Mouse (Mus musculus): ENCODE results near the gene Stx6. TPM values are rescaled to one million over a fixed set of nuclear protein-coding genes. Genes with fewer than 3 reads are reported as not detected.
A peak's percentile ranks its signal among the peaks of the same experiment; 100 is the strongest.

Stx6 gene
- polyA plus RNA-seq, 1 experiment from 2014 or later = 124 TPM

DNA sequence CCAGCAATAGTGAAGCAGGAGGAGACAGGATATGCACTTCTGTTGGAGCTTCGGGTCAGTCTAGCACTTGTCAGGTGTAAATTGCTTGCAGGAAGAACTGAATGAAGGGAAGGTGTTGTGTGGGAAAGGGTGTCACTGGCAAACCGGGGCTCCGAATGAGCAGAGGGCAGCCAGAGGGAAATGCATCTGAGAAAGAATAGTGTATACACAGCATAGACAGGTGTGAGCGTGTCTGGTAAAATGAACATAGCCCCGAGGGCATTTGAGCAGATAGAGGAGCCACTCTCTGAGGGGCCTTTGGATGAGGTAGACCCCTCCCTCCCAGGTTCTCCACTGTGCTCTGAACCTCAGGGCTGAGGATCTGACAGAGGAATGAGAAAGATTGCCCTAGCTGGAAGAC, 89.5 kb downstream of the Stx6 start:
- Histone ChIP-seq H3K27ac (replicated peaks; ENCODE audit: low read depth, low read length) (no peak overlapping the region), H3K27me3 (ENCODE audit: control insufficient read depth, insufficient read depth, low read length) (peaks cover 17% of the 10 kb centered on the region; the same call in 1 of the 2 replicates), H3K4me2 (ENCODE audit: low read length) (no peak overlapping the region), H3K9ac (replicated peaks; ENCODE audit: low read length) (no peak overlapping the region), H3K9me3 (ENCODE audit: control insufficient read depth, low read length) (no peaks in the 10 kb centered on the region), H3K4me3 (replicated peaks; ENCODE audit: low read depth, low read length) (no peak overlapping the region), H3K36me3 (ENCODE audit: control insufficient read depth, insufficient read depth, low read length) (no peaks in the 10 kb centered on the region), H3K4me1 (ENCODE audit: control insufficient read depth, insufficient read depth, low read length) (peaks cover 6% of the 10 kb centered on the region; the same call in 1 of the 2 replicates)
- WGBS = 78% methylated on average over 5 of the region's 5 CpGs
- ATAC-seq (ENCODE audit: low FRiP score, low TSS enrichment) (no peak), DNase-seq (no peak)

DNA sequence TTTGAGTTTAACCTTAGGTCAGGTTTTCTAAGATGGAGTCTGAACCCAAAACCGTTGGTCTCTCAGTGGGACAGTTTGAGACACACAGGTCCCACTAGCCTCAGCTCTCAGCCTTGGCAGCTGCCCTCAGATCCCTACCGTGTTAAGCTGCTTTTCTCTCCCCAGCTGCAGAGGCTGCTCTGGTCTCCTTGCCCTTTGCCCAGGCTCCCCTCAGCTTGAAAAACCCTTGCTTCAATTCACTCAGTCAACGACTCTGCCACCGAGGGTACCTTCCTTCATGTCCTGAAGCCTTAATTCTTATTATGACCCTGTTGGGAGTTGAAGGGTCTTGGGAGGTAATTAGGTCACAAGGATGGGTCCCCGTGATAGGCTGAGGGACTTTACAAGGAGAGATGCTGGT, 91.4 kb downstream of the Stx6 start:
- peaks cover 7% of the 10 kb centered on the region; the same call in 1 of the 2 replicates for H3K27me3 ChIP-seq (ENCODE audit: control insufficient read depth, insufficient read depth, low read length)
- no peaks in the 10 kb centered on the region for H3K4me1 ChIP-seq (ENCODE audit: control insufficient read depth, insufficient read depth, low read length)
- H3K4me2 ChIP-seq (ENCODE audit: low read length) = no peak overlapping the region
- 34% methylated on average over 5 of the region's 5 CpGs for WGBS
- no peak overlapping the region for H3K4me3 ChIP-seq (replicated peaks; ENCODE audit: low read depth, low read length)
- ATAC-seq (ENCODE audit: low FRiP score, low TSS enrichment) = no peak
- no peak overlapping the region for H3K9ac ChIP-seq (replicated peaks; ENCODE audit: low read length)
- DNase-seq = no peak
- no peaks in the 10 kb centered on the region for H3K9me3 ChIP-seq (ENCODE audit: control insufficient read depth, low read length)
- H3K27ac ChIP-seq (replicated peaks; ENCODE audit: low read depth, low read length) = no peak overlapping the region
- no peaks in the 10 kb centered on the region for H3K36me3 ChIP-seq (ENCODE audit: control insufficient read depth, insufficient read depth, low read length)

- no peaks in the 10 kb centered on the region for H3K9me3 ChIP-seq (ENCODE audit: control insufficient read depth, low read length)
- no peak for DNase-seq
- H3K4me1 ChIP-seq (ENCODE audit: control insufficient read depth, insufficient read depth, low read length) = no peaks in the 10 kb centered on the region
- H3K9ac ChIP-seq (replicated peaks; ENCODE audit: low read length) = no peak overlapping the region
- no peak overlapping the region for H3K4me3 ChIP-seq (replicated peaks; ENCODE audit: low read depth, low read length)
- no peaks in the 10 kb centered on the region for H3K27me3 ChIP-seq (ENCODE audit: control insufficient read depth, insufficient read depth, low read length)
- no peaks in the 10 kb centered on the region for H3K36me3 ChIP-seq (ENCODE audit: control insufficient read depth, insufficient read depth, low read length)
- 36% methylated on average over 4 of the region's 4 CpGs for WGBS
- no peak for ATAC-seq (ENCODE audit: low FRiP score, low TSS enrichment)
- no peak overlapping the region for H3K27ac ChIP-seq (replicated peaks; ENCODE audit: low read depth, low read length)
- H3K4me2 ChIP-seq (ENCODE audit: low read length) = no peak overlapping the region
Measured at GRCm38 (mm10) chr1:155250531-155251135, 92.1 kb downstream of the Stx6 start.

- no peak for ATAC-seq (ENCODE audit: low FRiP score, low TSS enrichment)
- H3K36me3 ChIP-seq (ENCODE audit: control insufficient read depth, insufficient read depth, low read length) = no peaks in the 10 kb centered on the region
- no peak for DNase-seq
- no peak overlapping the region for H3K27ac ChIP-seq (replicated peaks; ENCODE audit: low read depth, low read length)
- H3K4me3 ChIP-seq (replicated peaks; ENCODE audit: low read depth, low read length) = no peak overlapping the region
- H3K27me3 ChIP-seq (ENCODE audit: control insufficient read depth, insufficient read depth, low read length) = no peaks in the 10 kb centered on the region
- WGBS = 82% methylated on average over 5 of the region's 5 CpGs
- no peaks in the 10 kb centered on the region for H3K9me3 ChIP-seq (ENCODE audit: control insufficient read depth, low read length)
- no peaks in the 10 kb centered on the region for H3K4me1 ChIP-seq (ENCODE audit: control insufficient read depth, insufficient read depth, low read length)
- H3K9ac ChIP-seq (replicated peaks; ENCODE audit: low read length) = no peak overlapping the region
- no peak overlapping the region for H3K4me2 ChIP-seq (ENCODE audit: low read length)
Measured at GRCm38 (mm10) chr1:155251596-155251995, 93.1 kb downstream of the Stx6 start.

DNA sequence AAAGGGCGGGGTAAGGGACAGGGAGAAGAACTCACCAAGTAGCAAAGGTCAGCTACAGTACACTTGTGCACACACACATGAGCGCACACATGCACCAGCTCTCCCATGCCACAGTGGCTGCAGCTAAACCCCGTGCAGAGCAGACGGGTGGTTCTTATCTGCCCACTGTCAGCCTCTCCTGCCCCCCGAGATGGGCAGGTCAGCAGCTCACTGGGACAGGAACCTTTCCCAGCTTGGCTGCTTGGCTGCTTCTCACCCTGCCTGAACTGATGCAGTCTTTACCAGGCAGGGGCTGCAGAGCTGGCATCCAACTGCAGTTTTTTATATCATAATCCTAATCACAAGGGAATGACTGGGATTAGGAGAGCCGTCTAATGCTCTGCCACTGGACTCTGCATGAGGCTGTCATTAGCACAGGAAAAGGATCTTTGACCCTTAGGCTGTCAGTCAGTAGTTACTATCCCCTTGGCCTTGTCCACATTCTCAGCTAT, 94.2 kb downstream of the Stx6 start:
- Histone ChIP-seq H3K9ac (replicated peaks; ENCODE audit: low read length) (no peak overlapping the region), H3K9me3 (ENCODE audit: control insufficient read depth, low read length) (no peaks in the 10 kb centered on the region), H3K4me1 (ENCODE audit: control insufficient read depth, insufficient read depth, low read length) (no peaks in the 10 kb centered on the region), H3K36me3 (ENCODE audit: control insufficient read depth, insufficient read depth, low read length) (no peaks in the 10 kb centered on the region), H3K27me3 (ENCODE audit: control insufficient read depth, insufficient read depth, low read length) (no peaks in the 10 kb centered on the region), H3K27ac (replicated peaks; ENCODE audit: low read depth, low read length) (0 out of 2 replicates have a peak overlapping the region, but pooled peaks have one; percentile 8), H3K4me2 (ENCODE audit: low read length) (no peak overlapping the region), H3K4me3 (replicated peaks; ENCODE audit: low read depth, low read length) (no peak overlapping the region)
- no peak for ATAC-seq (ENCODE audit: low FRiP score, low TSS enrichment)
- 42% methylated on average over 6 of the region's 6 CpGs for WGBS
- DNase-seq = no peak

- H3K9me3 ChIP-seq (ENCODE audit: control insufficient read depth, low read length) = no peaks in the 10 kb centered on the region
- ATAC-seq (ENCODE audit: low FRiP score, low TSS enrichment) (no peak), DNase-seq (no peak)
- no peak overlapping the region for H3K9ac ChIP-seq (replicated peaks; ENCODE audit: low read length)
- H3K36me3 ChIP-seq (ENCODE audit: control insufficient read depth, insufficient read depth, low read length) = no peaks in the 10 kb centered on the region
- no peak overlapping the region for H3K4me2 ChIP-seq (ENCODE audit: low read length)
- 70% methylated on average over 12 of the region's 12 CpGs for WGBS
- no peaks in the 10 kb centered on the region for H3K4me1 ChIP-seq (ENCODE audit: control insufficient read depth, insufficient read depth, low read length)
- no peak overlapping the region for H3K4me3 ChIP-seq (replicated peaks; ENCODE audit: low read depth, low read length)
- no peaks in the 10 kb centered on the region for H3K27me3 ChIP-seq (ENCODE audit: control insufficient read depth, insufficient read depth, low read length)
- H3K27ac ChIP-seq (replicated peaks; ENCODE audit: low read depth, low read length) = 0 out of 2 replicates have a peak overlapping the region, but pooled peaks have one; percentile 20
Measured at GRCm38 (mm10) chr1:155253126-155253525, 94.6 kb downstream of the Stx6 start.

DNA sequence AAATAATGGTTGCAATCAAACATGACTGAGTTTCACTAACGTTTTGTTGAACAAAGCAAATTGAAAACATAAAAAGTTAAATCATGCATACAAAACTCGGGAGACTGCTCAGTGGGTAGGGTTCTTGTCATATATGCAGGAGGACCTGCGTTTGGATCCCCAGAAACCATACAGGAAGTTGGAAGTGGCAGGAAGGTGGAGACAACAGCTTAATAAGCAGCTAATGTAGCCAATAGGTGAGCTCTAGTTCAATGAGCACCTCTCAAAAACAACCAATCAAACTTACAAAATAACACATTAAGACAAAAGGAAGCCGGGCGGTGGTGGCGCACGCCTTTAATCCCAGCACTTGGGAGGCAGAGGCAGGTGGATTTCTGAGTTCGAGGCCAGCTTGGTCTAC, 95.8 kb downstream of the Stx6 start:
- Histone ChIP-seq H3K27me3 (ENCODE audit: control insufficient read depth, insufficient read depth, low read length) (no peaks in the 10 kb centered on the region), H3K9ac (replicated peaks; ENCODE audit: low read length) (no peak overlapping the region), H3K9me3 (ENCODE audit: control insufficient read depth, low read length) (no peaks in the 10 kb centered on the region), H3K4me3 (replicated peaks; ENCODE audit: low read depth, low read length) (no peak overlapping the region), H3K27ac (replicated peaks; ENCODE audit: low read depth, low read length) (no peak overlapping the region), H3K4me2 (ENCODE audit: low read length) (no peak overlapping the region), H3K36me3 (ENCODE audit: control insufficient read depth, insufficient read depth, low read length) (no peaks in the 10 kb centered on the region), H3K4me1 (ENCODE audit: control insufficient read depth, insufficient read depth, low read length) (no peaks in the 10 kb centered on the region)
- no peak for DNase-seq
- WGBS = 92% methylated on average over 7 of the region's 8 CpGs
- no peak for ATAC-seq (ENCODE audit: low FRiP score, low TSS enrichment)

Other genes starting within 250 kb of the Stx6 start
- 13.4 TPM in 2 replicates for gene Ier5, start 59.1 kb upstream of the Stx6 start, polyA plus RNA-seq (2014; fragmentation: Nextera tagmentation; extraction: Ambion mirVana)
- gene Mr1, start 11.9 kb upstream of the Stx6 start, polyA plus RNA-seq (2014; fragmentation: Nextera tagmentation; extraction: Ambion mirVana) = 0.47 and 1.1 TPM in 2 replicates
- 3.4 and 3.5 TPM in 2 replicates for gene BC034090, start 85.7 kb downstream of the Stx6 start, polyA plus RNA-seq (2014; fragmentation: Nextera tagmentation; extraction: Ambion mirVana)

Data from midbrain, embryonic 14.5 days (tissue).